Mouse (Mus musculus) stomach, postnatal 0 days (tissue): ENCODE results near the gene Phb2. TPM values are rescaled to one million over a fixed set of nuclear protein-coding genes. Genes with fewer than 3 reads are reported as not detected.
"Not testable (repeated sequence)": the region's sequence is repeated elsewhere in the genome, so short reads cannot be mapped to it uniquely, and the experiment has no call there.

Experiments used
- ATAC-seq: fragments of 200-750 bp; cut with Nextera tagmentation; 2 replicates; pipeline ENCODE4 v1.8.0; 2017; ENCODE audit not compliant: low FRiP score, low TSS enrichment
- DNase-seq: peaks from one replicate; pipeline ENCODE4 v3.0.0-alpha.2; 2016; ENCODE audit warnings: low spot score
- H3K27ac ChIP-seq: fragments of 300-500 bp; sonication (generic); replicated peaks from 2 replicates; pipeline ENCODE4 v1.5.1; 2014; ENCODE audit warnings: mild to moderate bottlenecking, control low read depth
- H3K27me3 ChIP-seq: fragments of 300-500 bp; sonication (generic); 2 replicates; pipeline ENCODE4 v1.6.1; 2014; ENCODE audit warnings: low read length; ENCODE audit not compliant: control insufficient read depth, insufficient read depth
- H3K36me3 ChIP-seq: fragments of 300-500 bp; sonication (generic); 2 replicates; pipeline ENCODE4 v1.6.1; 2014; ENCODE audit warnings: low read length, mixed read lengths; ENCODE audit not compliant: control insufficient read depth, insufficient read depth
- H3K4me1 ChIP-seq: fragments of 300-500 bp; sonication (generic); replicated peaks from 2 replicates; pipeline ENCODE4 v1.6.1; 2014; ENCODE audit warnings: antibody characterized with exemption; ENCODE audit not compliant: control insufficient read depth, insufficient read depth
- H3K4me2 ChIP-seq: fragments of 300-500 bp; sonication (generic); replicated peaks from 2 replicates; pipeline ENCODE4 v1.6.1; 2014; ENCODE audit warnings: low read depth, mild to moderate bottlenecking, control low read depth, moderate library complexity
- H3K4me3 ChIP-seq: fragments of 300-500 bp; sonication (generic); 2 replicates; pipeline ENCODE4 v1.5.1; 2014; ENCODE audit warnings: low read depth, low read length, control low read depth
- H3K9ac ChIP-seq: fragments of 300-500 bp; sonication (generic); 2 replicates; pipeline ENCODE4 v1.6.1; 2014; ENCODE audit warnings: mild to moderate bottlenecking, low read length, control low read depth, mixed read lengths
- H3K9me3 ChIP-seq: fragments of 300-500 bp; sonication (generic); 2 replicates; pipeline ENCODE4 v1.6.1; 2016; ENCODE audit warnings: low read length; ENCODE audit not compliant: control insufficient read depth
- CTCF ChIP-seq: IDR thresholded peaks from 2 replicates; pipeline ENCODE4 v1.5.1; 2016; ENCODE audit warnings: antibody characterized with exemption, low read depth, mild to moderate bottlenecking, moderate library complexity
- EP300 ChIP-seq: optimal IDR thresholded peaks from 2 replicates; pipeline ENCODE3; 2016; ENCODE audit warnings: antibody characterized with exemption
- WGBS: fragments of 180-500 bp; shearing (Covaris S2); extraction: QIAGEN DNeasy Blood & Tissue Kit; methylation state at CpG from one replicate; pipeline ENCODE4 v1.1.7; 2014; 5-methylcytosine and 5-hydroxymethylcytosine counted together
- polyA plus RNA-seq: library from polyadenylated mRNA; unstranded; fragments of >200 nt; fragmentation: Nextera tagmentation; extraction: Ambion mirVana; gene quantifications from 2 replicates; pipeline ENCODE4 v1.2.1, GENCODE M21; 2015

Phb2 gene
- polyA plus RNA-seq, 1 experiment from 2014 or later, result 230 TPM

DNA sequence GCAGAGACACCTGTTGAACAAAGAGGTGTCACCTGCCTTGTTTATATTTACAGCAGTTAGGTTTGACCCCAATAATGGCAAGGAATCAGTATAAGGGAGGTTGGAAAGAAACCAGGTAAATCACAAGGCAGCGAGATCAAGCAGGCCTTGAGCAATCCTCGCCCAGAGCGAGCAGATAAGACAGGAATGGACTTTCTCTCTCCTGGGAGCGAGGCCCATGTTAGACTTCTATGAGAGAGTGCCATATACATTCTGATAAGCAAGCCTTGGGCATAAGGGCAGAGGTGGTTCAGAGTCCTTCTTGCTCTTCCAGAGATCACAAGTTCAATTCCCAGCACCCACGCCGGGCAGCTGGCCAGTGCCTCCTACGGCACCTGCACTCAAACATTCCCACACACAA is 33.4 kb upstream of the Phb2 start:
- no peaks in the 10 kb centered on the region for H3K9me3 ChIP-seq
- ATAC-seq (0 out of 2 replicates have a peak, but pooled peaks have one; percentile 22), DNase-seq (peak; percentile 32)
- peaks cover 6% of the 10 kb centered on the region for H3K4me1 ChIP-seq
- TF ChIP-seq EP300 (no peak), CTCF (no peak)
- no peak overlapping the region for H3K4me2 ChIP-seq
- H3K36me3 ChIP-seq, result no peaks in the 10 kb centered on the region
- H3K27ac ChIP-seq, result no peak overlapping the region
- 83% methylated on average over 7 of the region's 7 CpGs for WGBS
- no peak overlapping the region for H3K4me3 ChIP-seq
- H3K27me3 ChIP-seq, result no peaks in the 10 kb centered on the region
- H3K9ac ChIP-seq, result no peak overlapping the region

DNA sequence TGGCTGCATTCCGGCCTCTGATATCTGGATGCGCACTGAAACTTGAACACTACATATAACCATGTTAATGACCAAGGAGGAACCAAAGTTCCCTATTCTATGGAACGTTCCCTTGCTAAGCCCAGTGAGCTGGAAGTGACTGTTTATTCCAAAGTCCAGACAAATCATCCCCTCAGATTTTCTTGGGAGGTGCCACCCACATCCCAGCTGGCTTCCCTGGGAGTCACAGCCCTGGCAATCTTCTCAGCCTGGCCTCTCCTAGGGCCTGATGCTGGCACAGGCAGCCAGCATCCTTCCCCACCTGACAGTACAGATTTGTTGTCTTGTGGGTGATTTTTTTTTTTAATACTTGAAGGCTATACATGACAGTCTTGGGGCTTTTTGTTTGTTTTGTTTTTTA is 32.6 kb upstream of the Phb2 start:
- Histone ChIP-seq H3K9ac (no peak overlapping the region), H3K27ac (no peak overlapping the region), H3K9me3 (no peaks in the 10 kb centered on the region), H3K4me2 (no peak overlapping the region), H3K4me1 (peaks cover 6% of the 10 kb centered on the region), H3K36me3 (no peaks in the 10 kb centered on the region), H3K4me3 (no peak overlapping the region), H3K27me3 (no peaks in the 10 kb centered on the region)
- ATAC-seq (no peak), DNase-seq (no peak)
- TF ChIP-seq CTCF (no peak), EP300 (no peak)
- WGBS, result 76% methylated on average over 3 of the region's 3 CpGs

DNA sequence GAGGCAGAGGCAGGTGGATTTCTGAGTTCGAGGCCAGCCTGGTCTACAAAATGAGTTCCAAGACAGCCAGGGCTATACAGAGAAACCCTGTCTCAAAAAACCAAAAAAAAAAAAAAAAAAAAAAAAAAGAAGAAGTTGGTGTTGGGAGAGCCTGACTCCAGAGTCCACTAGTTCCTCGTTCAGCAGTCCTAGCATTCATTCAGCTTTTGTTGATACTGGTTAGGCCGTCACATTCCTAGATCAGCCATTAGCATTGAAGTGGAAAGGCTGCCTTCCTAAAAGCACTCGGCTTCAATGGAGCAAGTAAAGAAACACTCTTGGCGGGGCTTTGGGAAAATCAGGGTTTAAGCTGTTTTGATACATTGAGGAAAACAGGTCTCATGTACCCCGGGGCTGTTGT is 29.8 kb upstream of the Phb2 start:
- not testable (repeated sequence) for ATAC-seq, H3K27ac ChIP-seq
- 48% methylated on average over 6 of the region's 6 CpGs for WGBS

DNA sequence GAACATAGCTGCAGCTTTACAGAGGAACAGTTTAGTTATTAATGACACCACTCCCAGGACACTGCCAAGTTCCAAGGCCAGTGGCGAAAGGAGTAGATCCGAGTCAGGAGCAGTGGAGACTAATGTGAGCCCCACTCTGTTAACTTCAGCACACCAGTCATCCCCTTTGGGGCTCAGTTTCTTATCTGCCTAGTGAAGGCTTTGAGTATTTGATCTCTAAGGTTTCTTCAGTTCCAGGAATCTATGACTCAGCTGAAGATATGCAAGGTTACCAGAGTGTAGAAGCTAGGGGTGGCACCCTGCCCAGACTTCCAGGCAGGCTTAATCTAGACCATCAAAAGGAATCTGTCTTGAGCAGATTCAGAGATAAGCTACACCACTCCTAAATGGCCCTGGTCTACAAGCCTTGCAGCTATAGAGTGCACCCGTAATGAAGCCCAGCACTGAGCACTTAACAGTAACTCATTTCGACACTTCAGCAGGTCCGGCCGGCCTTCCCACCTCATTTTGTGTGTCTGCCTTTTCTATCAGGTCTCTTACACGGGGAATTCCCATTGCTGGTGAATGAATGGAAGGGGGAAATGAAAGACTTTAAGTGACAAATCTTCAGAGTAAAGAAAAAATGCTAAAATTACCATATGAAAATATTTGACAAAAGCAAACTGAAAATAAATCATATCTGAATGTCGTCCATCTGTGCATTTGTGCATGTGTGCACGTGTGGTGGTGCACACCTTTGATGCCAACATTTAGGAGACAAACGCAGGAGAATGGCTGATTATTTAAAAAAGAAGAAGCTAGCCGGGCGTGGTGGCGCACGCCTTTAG is 28.3 kb upstream of the Phb2 start:
- 43% methylated on average over 14 of the region's 14 CpGs for WGBS
- H3K27ac ChIP-seq, result peak overlapping the region; percentile 31; the same call in 1 of the 2 replicates
- no peaks in the 10 kb centered on the region for H3K36me3 ChIP-seq
- peaks cover 6% of the 10 kb centered on the region for H3K4me1 ChIP-seq
- no peak overlapping the region for H3K9ac ChIP-seq
- no peak overlapping the region for H3K4me2 ChIP-seq
- DNase-seq (peak; percentile 71), ATAC-seq (peak; percentile 86)
- TF ChIP-seq EP300 (peak; percentile 53), CTCF (no peak)
- H3K9me3 ChIP-seq, result no peaks in the 10 kb centered on the region
- no peak overlapping the region for H3K4me3 ChIP-seq
- no peaks in the 10 kb centered on the region for H3K27me3 ChIP-seq

More for the DNA sequence above, 29.8 kb upstream of the Phb2 start:
- H3K9me3 ChIP-seq, H3K9ac ChIP-seq, H3K36me3 ChIP-seq, DNase-seq, H3K4me3 ChIP-seq, H3K27me3 ChIP-seq, H3K4me1 ChIP-seq, H3K4me2 ChIP-seq: not testable (repeated sequence)

DNA sequence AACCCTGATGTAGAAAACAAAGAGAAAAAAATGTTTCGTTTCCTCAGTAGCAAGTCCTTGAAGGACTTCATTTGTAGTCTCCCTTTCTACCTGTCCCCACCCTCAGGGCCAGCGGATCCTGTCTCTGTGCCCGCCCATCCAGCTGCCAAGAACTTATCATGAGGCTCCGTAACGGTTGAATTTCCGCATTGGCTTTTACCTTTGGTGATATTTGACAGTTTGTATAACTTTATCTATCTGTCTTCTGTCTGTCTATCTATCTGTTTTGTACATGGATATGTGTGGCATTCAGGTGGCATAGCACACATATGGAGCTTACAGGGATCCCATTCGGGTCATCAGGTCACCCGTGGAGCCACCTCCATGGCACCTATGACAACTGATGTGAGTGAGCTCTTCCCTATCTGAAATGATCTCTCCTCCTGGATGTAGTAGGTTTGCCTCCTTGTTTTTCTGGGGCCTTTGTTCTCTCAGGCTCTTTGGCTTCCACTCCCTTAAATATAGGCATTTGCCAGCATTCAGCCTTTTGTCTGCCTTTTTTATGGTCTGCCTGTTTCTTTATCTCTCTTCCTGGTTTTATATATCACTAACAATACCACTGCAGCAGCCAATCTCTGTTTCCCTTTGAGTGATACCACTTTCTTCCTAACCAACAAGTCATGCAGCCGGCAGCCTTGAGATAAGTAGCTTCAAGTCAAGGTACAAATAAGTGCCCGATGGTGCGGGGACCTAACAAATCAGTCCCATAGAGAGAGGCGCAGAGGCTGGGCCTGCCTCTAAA is 26.3 kb upstream of the Phb2 start:
- Histone ChIP-seq H3K9me3 (no peaks in the 10 kb centered on the region), H3K4me2 (no peak overlapping the region), H3K27me3 (no peaks in the 10 kb centered on the region), H3K4me1 (peaks cover 6% of the 10 kb centered on the region), H3K9ac (no peak overlapping the region), H3K36me3 (no peaks in the 10 kb centered on the region), H3K27ac (no peak overlapping the region; the same call in 1 of the 2 replicates), H3K4me3 (no peak overlapping the region)
- no peak for TF ChIP-seq CTCF
- no peak for TF ChIP-seq EP300
- peak; percentile 47 for DNase-seq
- WGBS, result 78% methylated on average over 12 of the region's 12 CpGs
- no peak for ATAC-seq

DNA sequence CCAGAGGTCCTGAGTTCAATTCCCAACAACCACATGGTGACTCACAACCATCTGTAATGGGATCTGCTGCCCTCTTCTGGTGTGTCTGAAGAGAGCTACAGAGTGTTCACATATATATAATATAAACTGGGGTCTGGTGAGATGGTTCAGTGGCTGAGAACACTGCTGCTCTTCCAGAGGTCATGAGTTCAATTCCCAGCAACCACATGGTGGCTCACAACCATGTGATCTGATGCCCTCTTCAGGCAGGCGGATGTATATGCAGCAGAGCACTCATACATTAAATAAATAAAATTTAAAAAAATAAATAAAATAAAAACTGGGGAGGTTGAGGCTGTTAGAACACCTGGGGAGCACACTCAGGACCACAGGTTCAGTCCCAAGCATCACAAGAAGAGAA is 25.5 kb upstream of the Phb2 start:
- 65% methylated on average over 1 of the region's 1 CpGs for WGBS
- H3K4me3 ChIP-seq, ATAC-seq, H3K36me3 ChIP-seq, H3K9me3 ChIP-seq, H3K27ac ChIP-seq, H3K4me2 ChIP-seq, H3K27me3 ChIP-seq, DNase-seq, H3K9ac ChIP-seq, H3K4me1 ChIP-seq: not testable (repeated sequence)
- peak; percentile 39; the same call in 1 of the 2 replicates for TF ChIP-seq CTCF
